Mouse (Mus musculus): Measurements from ENCODE around the gene Cwh43. TPM values are rescaled to one million over a fixed set of nuclear protein-coding genes. Genes with fewer than 3 reads are reported as not detected.

Gene Cwh43
- total RNA-seq, 2 experiments from 2014 or later = 0.23 to 0.25 TPM

DNA sequence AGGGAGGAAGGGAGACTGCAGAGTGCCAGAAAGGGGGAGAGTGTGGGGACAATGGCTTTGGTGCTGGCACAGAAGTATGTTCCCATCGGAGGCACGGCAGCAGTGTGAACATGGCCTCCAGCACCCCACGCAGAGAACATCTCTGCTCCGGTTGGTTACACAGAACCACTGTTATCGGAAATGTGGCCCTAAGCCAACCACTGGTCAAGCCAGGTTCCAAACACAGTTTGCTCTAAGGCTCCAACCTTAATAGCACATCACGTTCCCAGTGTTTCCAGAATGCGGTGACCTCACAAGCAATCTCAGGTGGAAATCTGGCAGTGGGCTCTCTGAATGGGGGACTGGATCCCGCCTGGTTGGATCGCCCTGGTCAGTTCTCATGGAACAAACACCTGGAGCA lies 12.8 kb upstream of the Cwh43 start:
- no peak for DNase-seq (ENCODE audit: low spot score in 2 of 2)

DNA sequence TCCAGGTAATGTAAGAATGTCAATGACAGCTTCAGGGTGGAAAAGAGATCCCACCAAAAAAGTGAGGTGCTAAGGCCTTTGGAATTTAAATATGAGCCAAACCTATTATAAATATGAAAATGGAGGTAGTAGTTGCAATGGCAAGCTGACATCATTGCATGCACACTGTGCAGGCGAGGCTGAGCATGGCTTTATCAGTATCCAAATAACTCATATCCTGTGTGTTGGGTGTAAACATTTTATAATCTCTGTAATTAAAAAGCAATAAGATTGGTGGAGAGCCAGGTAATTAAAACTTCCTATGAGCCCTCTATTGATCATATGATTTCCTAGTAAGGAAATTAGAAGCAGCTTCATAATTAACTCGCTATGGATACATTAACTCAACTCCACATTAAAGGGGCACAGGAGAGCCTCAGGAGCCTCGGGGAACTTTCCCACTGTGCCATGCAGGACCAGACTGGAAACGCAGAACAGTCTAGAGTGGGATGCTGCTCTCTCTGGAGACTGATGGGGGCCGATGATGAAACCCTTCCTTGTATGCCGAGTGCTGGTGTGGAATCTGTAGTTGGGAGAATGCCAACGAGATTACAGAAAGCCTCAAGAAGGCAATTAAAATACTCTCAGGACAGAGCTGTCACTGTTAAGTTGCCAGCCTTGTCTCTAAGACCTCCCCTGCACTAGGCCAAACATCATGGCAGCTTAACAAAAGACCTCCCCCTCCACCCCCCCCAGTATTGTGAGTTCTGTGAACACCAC lies 5.9 kb upstream of the Cwh43 start:
- DNase-seq (ENCODE audit: low spot score in 2 of 2) = no peak

DNA sequence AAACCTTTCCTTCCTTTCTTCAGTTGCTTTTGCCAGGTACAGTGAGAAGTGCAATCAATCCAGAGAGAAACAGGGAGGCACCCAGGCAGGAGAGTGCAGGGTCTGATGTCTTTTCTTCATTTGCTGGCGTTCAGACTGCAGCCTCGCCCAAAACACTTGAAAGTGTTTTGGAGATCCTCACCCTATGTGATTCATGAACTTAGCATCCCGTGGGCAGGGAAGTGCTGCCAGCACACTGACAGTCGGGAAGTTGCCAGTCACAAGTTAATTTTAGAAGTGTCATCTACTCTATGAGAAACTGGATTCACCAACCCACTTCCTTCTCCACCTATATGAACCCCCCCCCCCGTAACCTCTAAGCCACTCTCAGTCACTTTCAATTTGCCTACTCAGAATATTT lies 4.5 kb upstream of the Cwh43 start:
- DNase-seq (ENCODE audit: low spot score in 2 of 2) = no peak

DNA sequence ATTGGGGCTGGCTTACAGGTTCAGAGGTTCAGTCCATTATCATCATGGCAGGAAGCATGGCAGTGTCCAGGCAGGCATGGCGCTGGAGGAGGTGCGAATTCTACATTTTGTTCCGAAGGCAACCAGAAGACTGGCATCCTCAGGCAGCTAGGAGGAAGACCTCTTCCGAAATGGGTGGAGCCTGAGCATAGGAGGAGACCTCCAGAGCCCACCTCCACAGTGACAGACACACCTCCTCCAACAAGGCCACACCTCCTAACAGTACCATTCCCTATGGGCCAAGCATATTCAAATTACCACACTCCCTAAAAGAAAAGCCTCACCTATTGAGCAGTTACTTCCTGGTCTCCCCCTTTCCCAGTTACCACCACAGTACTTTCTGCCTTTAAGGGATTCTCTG lies 3.0 kb upstream of the Cwh43 start:
- DNase-seq (ENCODE audit: low spot score in 2 of 2) = no peak

DNA sequence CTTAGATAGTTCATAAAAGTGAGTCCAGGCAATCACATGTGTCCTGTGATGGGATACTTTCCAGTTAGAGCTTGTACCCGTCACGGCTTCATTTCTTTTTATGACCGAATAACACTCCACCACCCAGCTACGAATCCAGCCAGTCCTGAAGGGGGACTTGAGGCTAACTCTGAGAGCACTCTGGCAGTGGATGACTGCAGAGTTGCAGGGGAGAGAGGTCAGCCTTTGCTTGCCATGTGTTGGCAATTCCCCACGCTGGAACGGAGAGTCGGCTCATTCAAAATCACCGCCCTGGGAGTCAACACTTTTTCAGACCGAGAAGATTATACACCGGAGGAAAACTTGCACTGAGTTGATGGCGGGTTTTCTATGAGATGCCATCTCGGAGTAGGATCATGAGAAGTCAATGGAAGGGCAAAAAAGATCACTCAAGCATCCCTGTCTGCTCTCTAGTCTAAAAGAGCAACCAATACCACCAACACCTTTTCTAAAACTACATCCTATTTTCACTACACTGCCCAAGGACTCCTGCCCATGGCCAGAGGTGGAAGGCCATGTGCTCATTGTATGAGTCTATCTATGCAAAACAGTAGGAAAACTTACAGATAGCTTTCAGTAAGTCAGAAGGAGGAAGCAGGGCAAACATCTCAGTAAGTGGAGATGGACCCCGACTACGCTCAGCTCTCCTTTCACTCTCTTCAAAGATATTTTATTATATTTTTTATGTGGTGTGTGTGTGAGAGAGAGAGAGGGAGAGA lies 2.4 kb upstream of the Cwh43 start:
- DNase-seq (ENCODE audit: low spot score in 2 of 2) = no peak

DNA sequence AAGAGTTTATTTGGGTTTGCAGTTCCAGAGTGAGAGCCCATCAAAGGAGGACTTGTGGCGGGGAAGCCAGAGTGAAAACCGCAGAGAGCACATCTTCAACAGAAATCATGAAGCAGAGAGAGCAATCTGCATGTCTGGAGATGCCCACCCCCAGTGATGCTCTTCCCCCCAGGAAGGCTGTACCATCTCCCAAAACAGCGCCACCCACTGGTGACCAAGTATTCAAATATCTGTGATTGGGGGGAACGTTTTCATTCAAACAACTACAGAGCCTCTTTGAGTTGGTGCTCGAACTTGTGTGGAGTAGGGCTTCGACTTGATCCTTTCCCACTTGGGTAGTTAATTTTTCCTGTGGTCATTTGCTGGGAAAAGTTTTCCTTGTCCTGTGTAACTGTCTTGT lies 1.1 kb upstream of the Cwh43 start:
- DNase-seq (ENCODE audit: low spot score in 2 of 2) = no peak

DNA sequence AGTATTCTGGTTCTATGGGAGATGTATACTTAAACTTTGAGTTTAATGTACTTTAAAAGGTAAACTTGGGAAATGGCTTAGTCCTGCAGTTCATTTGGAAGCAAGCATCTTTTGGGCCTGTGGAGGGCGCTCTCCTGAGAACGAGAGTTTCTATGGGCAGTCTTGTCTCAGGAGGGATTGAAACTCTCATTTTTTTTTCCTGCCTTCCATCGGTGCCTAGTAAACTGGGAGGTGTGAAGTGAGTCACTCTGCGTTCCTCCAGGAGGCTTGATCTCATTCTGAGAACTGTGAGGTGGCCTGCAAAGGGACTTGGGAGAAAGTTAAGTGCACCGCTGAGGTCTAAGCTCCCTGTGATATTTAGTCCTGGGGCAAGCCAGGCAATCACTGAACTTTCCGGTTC lies 986 bp downstream of the Cwh43 start:
- DNase-seq (ENCODE audit: low spot score in 2 of 2) = no peak

DNA sequence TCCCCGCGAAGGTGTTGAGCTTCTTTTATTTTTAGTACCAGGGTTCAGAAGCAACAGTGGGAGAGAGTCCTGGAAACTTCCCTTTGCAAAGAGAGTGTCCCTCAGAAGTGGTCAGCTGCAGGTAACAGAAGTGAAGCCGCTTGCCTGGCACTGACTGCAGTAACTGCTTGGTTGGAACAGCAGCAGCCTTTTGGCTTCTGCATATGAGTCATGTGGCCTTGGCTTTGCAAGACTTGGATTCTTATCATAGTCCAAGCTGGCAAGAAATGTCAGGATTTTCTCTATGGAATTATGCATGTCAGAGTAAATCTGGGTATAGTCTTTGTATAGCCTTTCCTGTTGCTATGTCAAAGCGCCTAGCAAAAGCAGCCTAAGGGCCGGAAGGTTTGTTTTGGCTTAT lies 4.1 kb downstream of the Cwh43 start:
- DNase-seq (ENCODE audit: low spot score in 2 of 2) = no peak

DNA sequence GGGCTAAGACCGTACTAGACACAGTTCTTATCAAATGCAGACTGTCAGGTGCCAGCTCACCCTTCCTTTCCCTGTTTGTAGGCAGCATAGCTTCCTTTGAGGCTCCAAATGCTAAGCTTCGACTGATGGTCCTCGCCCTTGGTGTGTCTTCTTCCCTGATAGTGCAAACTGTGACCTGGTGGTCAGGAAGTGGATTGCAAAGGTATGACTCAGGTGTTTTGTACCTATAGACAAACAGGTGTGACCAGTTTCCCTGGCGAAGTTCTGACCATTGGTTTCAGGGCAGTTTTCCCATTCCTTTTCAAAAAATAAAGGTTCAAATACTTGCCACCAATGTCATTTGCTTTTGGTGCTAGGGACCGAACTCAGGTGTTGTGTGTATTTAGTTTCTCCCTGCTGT lies 5.9 kb downstream of the Cwh43 start:
- no peak for DNase-seq (ENCODE audit: low spot score in 2 of 2)

DNA sequence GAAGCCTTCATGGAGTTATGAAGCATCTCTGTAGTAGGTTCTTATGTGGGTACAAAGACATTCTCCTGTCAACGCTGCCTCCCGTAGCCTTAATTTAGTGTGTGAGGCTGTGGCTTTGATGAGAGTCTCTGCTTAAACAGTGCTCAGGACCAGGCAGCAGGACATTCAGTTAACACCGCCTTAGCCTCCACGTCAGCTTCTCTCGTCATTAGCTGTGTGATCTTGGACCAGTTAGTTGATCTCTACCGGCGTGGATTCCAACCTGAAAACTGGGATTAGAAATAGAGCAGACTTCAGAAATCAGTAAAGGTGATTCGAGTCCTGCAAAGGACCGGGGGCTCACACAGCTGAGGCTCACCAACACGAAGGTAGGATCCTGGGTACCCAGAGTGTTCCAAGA lies 8.3 kb downstream of the Cwh43 start:
- DNase-seq (ENCODE audit: low spot score in 2 of 2) = no peak

DNA sequence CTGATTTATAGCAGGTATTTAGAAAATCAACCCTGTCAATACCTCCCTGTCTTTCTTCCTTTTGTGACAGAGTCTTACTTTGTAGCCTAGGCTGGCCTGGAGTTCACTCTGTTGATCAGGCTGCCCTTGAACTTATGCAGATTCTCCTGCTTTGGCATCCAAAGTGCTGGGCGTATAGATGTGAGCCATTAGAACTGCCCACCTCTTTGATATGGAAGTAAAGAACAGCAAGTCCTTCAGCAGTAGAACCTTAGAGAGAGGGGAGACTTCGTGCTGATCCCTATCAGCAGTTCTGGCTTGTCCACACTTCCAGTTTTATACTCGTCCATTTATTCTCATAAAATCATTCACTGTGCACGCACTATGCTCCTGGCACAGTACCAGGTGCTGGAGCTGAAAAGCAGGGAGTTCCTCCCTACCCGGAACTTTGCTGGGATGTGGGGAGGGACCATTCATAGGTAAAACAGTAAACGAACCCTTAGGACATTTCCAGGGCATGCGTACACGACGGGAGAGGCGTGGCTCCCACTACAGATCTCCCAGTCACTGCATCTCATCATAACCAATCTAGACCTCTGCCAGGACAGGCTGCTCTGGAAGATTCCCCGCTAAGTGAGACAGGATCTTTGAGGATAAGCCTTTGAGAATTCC lies 13.3 kb downstream of the Cwh43 start:
- DNase-seq (ENCODE audit: low spot score in 2 of 2) = no peak

DNA sequence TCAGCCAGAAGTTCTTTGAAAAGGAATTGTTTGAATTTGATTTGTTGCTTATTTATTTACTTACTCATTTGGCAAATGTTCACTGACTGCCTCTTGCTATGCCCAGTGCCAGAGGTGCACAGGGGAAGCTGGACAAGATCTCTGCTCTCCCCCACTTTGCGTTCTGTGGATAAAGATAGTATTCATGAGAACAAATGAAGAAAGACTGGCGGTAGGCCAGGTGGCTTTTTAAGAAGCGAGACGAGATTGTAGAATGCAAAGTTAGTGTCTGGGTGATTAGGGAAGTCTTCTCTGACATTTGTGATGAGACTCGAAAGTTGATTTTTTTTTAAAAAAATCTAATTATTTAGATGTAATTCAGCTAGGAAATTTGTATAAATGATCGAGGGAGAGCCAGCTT lies 20.9 kb downstream of the Cwh43 start:
- DNase-seq (ENCODE audit: low spot score in 2 of 2) = no peak

DNA sequence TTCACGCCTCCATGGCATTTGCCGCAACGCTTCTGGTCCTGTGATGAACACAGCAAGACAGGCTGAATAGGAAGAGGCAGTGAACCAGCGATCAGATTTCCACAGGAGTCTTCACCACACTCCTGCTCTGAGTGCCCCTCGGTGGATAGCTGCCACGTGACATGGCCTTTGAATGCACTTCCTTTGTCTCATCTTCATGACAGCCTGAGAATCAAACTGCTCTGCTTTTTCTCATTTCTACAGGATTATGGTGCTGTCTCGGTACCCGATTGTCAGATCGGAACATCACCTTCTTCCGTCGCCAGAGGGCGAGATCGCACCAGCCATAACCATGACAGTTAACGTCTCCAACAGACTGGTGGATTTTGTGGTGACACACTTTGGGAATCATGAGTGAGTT lies 25.7 kb downstream of the Cwh43 start:
- DNase-seq (ENCODE audit: low spot score in 2 of 2) = peak; percentile 26 to 49

DNA sequence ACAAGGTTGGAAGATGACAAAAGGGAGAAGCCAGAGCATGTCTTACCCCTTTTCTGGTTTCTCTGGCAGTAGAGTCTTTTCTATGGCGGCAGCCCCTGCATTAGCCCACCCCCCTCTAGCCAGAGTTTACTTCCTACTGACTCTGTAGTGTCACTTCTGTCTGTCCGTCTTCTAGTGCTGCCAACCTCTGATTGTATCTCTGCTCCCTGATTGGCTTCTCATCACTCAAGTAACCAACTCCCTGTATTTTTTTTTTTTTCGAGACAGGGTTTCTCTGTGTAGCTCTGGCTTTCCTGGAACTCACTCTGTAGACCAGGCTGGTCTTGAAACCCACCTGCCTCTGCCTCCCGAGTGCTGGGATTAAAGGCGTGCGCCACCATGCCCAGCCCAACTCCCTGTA lies 26.9 kb downstream of the Cwh43 start:
- DNase-seq (ENCODE audit: low spot score in 2 of 2) = no peak

DNA sequence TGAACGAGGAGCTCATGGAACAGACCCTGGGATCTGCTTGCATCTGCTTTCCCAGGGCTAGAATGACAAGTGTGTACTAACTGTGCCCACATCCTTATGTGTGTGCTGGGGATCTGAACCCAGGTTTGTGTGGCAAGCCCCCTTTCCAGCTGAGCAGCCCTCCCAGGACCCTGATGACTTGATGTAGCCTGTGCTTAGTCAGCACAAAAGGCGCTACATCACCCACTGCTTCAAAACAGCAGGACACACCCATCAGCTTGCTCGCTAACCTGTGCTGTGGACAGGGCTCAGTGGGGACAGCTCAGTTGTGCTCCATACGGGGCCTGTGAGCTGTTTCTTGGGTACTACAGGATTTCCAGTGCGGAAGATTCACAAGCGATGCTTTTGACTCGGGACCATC lies 28.9 kb downstream of the Cwh43 start:
- no peak for DNase-seq (ENCODE audit: low spot score in 2 of 2)

DNA sequence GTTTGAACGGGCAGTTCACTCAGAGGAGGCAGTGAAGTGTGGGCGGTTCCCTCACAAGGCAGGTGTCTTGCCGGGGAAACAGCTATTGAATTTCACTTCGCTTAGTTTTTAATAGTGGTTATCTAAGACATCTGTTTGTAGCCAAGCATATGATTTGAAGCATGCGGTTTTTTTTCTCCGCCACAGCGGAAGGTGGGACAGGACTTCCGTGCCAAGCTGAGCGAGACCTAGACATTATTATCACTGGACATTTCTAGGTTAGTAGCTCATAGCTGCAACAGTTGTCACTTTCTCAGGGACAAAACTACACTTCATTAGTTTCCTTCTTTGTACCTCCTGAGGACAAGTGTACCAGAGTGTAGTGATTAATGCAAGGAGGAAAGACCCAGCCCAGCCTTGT lies 36.3 kb downstream of the Cwh43 start:
- DNase-seq (ENCODE audit: low spot score in 2 of 2) = no peak

DNA sequence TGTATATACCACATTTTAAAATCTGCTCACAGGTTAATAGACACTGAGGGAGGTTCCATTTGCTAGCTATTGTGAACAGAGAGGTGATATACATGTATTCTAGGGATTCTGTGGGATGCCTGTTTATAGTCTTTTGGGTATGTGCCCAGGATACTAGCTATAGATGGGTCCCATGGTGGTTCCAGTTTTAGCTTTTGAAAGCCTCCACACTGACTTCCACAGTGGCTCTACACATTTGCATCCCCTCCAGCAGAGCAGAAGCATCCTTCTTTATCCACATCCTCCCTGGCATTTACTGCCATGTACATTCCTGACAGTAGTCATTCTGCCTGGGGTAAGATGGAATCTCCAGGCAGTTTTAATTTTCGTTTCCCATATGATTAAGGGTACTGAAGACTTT lies 44.4 kb downstream of the Cwh43 start:
- DNase-seq (ENCODE audit: low spot score in 2 of 2) = no peak

DNA sequence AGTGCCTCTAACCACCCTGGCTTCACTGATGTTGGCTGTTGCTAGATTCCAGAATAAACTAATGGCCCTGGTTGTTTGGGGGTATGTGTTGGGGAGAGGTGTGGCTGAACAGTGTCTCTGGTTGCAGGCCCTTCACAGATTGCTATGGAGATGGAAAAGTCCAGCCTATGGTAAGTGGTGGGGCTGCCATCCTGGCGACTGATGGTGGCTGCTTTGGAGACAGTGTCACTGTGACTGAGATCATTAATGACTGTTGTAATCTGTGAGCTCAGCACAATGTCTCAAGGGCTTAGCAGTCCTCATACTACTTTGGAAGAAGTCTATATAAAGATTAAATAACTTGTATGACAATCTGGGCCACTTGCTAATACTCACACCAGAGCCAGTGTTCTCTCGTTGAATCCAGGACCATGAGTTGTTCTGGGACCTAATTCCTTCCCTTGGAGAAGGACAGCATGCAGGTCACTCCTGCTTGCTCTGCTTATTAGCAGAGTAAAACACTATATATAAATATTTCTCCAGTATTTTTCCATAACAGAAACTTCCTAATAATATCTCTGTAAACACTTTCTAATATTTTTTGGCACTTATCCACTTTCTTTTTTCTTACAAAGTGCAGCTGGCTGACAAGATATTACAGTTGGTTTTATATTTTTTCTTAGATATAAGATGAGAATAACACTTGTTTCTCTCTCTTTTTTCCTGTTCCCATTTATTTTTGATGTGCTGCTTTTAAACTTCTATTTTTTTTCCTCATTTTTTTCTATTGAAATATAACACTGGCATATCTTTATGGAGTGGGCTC lies 48.8 kb downstream of the Cwh43 start:
- no peak for DNase-seq (ENCODE audit: low spot score in 2 of 2)

DNA sequence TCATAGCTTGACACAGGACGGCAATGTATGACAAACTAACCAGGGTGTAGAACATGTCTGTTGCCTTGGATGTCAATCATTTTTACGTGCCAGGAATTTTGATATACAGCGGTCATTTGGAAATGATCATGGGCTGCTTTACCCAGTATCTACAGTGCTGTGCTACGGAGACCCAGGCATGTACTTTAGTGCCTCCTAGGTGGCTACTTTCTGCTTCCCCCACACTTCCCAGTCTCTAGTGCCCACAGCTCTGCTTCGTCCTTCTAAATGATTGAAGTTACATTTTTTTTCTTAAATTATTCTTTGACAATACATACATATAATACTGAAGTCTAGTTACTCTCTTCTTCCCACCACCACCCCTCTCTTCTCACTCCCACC lies 49.4 kb downstream of the Cwh43 start:
- no peak for DNase-seq (ENCODE audit: low spot score in 2 of 2)

DNA sequence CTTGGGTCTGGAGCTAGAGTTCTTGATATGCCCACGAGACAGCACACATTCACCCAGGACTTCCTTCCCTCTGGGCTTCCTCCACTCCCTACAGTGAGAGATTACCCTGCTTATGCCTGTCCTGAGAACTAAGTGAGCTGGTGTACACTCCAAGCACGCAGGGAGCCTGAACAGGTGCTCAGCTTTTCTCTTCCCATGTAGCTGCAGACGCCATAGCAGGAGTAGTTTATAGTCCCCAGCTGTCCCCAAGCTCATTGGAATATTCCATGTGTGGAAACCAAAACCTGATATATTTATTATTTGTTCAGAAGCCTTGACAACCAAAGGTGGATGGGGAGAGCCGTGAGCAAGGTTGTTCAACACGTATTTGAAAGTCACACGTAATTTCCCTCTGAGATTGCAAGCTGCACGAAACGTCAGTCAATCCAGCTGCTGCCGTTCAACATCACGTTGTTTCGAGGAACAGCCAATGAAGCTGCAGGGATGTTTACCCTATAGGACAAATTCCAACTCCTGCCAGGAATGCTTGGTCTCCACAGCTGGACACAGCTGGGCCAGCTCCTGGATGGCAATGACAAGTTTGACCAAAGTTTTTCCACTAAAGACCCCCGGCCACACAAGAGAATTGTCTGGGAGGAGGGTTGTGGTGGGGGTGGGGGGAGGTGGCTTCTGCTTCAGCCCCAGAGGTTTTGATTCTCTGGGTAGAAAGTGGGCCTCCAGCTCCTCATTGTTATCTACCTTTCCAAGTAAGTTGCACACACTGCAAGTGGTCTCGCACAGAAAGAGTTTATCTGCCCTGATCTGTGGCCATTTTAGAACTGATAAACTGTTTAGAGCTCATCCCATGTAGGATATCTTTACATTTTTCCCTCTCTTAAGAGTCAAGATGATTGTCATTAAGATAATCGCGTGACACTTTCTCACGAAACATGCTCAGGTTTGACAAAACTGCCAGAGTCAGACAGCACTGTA lies 62.9 kb downstream of the Cwh43 start:
- DNase-seq (ENCODE audit: low spot score in 2 of 2) = no peak

All from adrenal gland, postnatal 4 days (tissue).